18 mouse cellular contexts compared by ENCODE assay signal in genomic region chr4:44246285-44246684, GRCm38 (mm10). TPM values are rescaled to one million over a fixed set of nuclear protein-coding genes. Genes with fewer than 3 reads are reported as not detected.
DNase-seq lines count a peak whose midpoint lies in the region; ATAC-seq and TF ChIP-seq lines count a peak whose summit lies in the region.
"Had no signal": no experiment of that assay in that cellular context is flagged by ENCODE, and none has a peak within 500 bp of the region (broad histone marks: within the 10 kb centered on the region; RNA-seq: fewer than 3 reads in every experiment).

No protein-coding gene starts in this region.

- no peaks in the 10 kb centered on the region for H3K9me3 ChIP-seq in hindbrain, embryonic 12.5 days (replicated peaks)
- no peaks in the 10 kb centered on the region for H3K9me3 ChIP-seq in hindbrain, embryonic 14.5 days (ENCODE audit: control insufficient read depth, low read length)
- no peaks in the 10 kb centered on the region for H3K9me3 ChIP-seq in liver, embryonic 13.5 days (replicated peaks)
- H3K9me3 ChIP-seq in stomach, embryonic 15.5 days, result no peaks in the 10 kb centered on the region
- H3K9me3 ChIP-seq in stomach, postnatal 0 days (ENCODE audit: control insufficient read depth, low read length), result no peaks in the 10 kb centered on the region
- H3K9me3 ChIP-seq: embryonic facial prominence, embryonic 12.5 days; forebrain, embryonic 15.5 days; heart, embryonic 10.5 days had no signal

- H3K4me3 ChIP-seq in hindbrain, embryonic 12.5 days, result no peak overlapping the region
- no peak overlapping the region for H3K4me3 ChIP-seq in hindbrain, embryonic 14.5 days (replicated peaks; ENCODE audit: low read length)
- no peak overlapping the region for H3K4me3 ChIP-seq in liver, embryonic 13.5 days (replicated peaks)
- H3K4me3 ChIP-seq in stomach, embryonic 15.5 days (replicated peaks), result no peak overlapping the region
- no peak overlapping the region for H3K4me3 ChIP-seq in stomach, postnatal 0 days (ENCODE audit: low read depth, low read length)
- H3K4me3 ChIP-seq: embryonic facial prominence, embryonic 12.5 days; forebrain, embryonic 15.5 days; heart, embryonic 10.5 days had no signal

- intact Hi-C loops in left cerebral cortex, postnatal 10 days (cut with DNase I), result loop anchor here (5.0 kb wide), 1 partner anchor 41 kb away; no protein-coding TSS in a partner anchor

- 0 out of 2 replicates have a peak, but pooled peaks cover 2% of the 10 kb centered on the region for H3K27me3 ChIP-seq in hindbrain, embryonic 12.5 days
- H3K27me3 ChIP-seq in hindbrain, embryonic 14.5 days (ENCODE audit: control insufficient read depth, insufficient read depth, low read length), result no peaks in the 10 kb centered on the region
- peaks cover 35% of the 10 kb centered on the region for H3K27me3 ChIP-seq in liver, embryonic 13.5 days
- H3K27me3 ChIP-seq in stomach, embryonic 15.5 days (replicated peaks), result no peaks in the 10 kb centered on the region
- H3K27me3 ChIP-seq in stomach, postnatal 0 days (ENCODE audit: control insufficient read depth, insufficient read depth, low read length), result no peaks in the 10 kb centered on the region
- H3K27me3 ChIP-seq: forebrain, embryonic 15.5 days had no signal

- H3K4me1 ChIP-seq in hindbrain, embryonic 12.5 days, result peaks cover 31% of the 10 kb centered on the region
- peaks cover 10% of the 10 kb centered on the region; the same call in 1 of the 2 replicates for H3K4me1 ChIP-seq in hindbrain, embryonic 14.5 days (replicated peaks; ENCODE audit: control insufficient read depth, insufficient read depth, low read length)
- peaks cover 17% of the 10 kb centered on the region for H3K4me1 ChIP-seq in liver, embryonic 13.5 days (replicated peaks)
- 0 out of 2 replicates have a peak, but pooled peaks cover 6% of the 10 kb centered on the region for H3K4me1 ChIP-seq in stomach, embryonic 15.5 days
- H3K4me1 ChIP-seq in stomach, postnatal 0 days (replicated peaks; ENCODE audit: control insufficient read depth, insufficient read depth), result no peaks in the 10 kb centered on the region

- TF ChIP-seq EP300 in stomach, postnatal 0 days (optimal IDR thresholded peaks at IDR 0.05), result no peak

- 86% methylated on average over 4 of the region's 4 CpGs for WGBS in hindbrain, embryonic 12.5 days
- 91% methylated on average over 4 of the region's 4 CpGs for WGBS in hindbrain, embryonic 14.5 days
- 58% methylated on average over 4 of the region's 4 CpGs for WGBS in liver, embryonic 13.5 days (ENCODE audit: insufficient replicate concordance)
- 79% methylated on average over 4 of the region's 4 CpGs for WGBS in stomach, embryonic 15.5 days
- WGBS in stomach, postnatal 0 days, result 79% methylated on average over 4 of the region's 4 CpGs

- H3K27ac ChIP-seq in hindbrain, embryonic 12.5 days, result 0 out of 2 replicates have a peak overlapping the region, but pooled peaks have one; percentile 9
- no peak overlapping the region; the same call in 1 of the 2 replicates for H3K27ac ChIP-seq in hindbrain, embryonic 14.5 days
- no peak overlapping the region for H3K27ac ChIP-seq in liver, embryonic 13.5 days
- H3K27ac ChIP-seq in stomach, embryonic 15.5 days, result no peak overlapping the region
- no peak overlapping the region for H3K27ac ChIP-seq in stomach, postnatal 0 days (replicated peaks)
- H3K27ac ChIP-seq: embryonic facial prominence, embryonic 12.5 days; heart, embryonic 10.5 days had no signal

- H3K9ac ChIP-seq in hindbrain, embryonic 12.5 days, result no peak overlapping the region
- H3K9ac ChIP-seq in hindbrain, embryonic 14.5 days, result no peak overlapping the region
- H3K9ac ChIP-seq in liver, embryonic 13.5 days, result no peak overlapping the region
- H3K9ac ChIP-seq in stomach, embryonic 15.5 days, result no peak overlapping the region
- H3K9ac ChIP-seq in stomach, postnatal 0 days (ENCODE audit: low read length), result no peak overlapping the region
- H3K9ac ChIP-seq: embryonic facial prominence, embryonic 12.5 days; forebrain, embryonic 15.5 days had no signal

- H3K36me3 ChIP-seq in hindbrain, embryonic 12.5 days, result no peaks in the 10 kb centered on the region
- no peaks in the 10 kb centered on the region for H3K36me3 ChIP-seq in hindbrain, embryonic 14.5 days (replicated peaks; ENCODE audit: control insufficient read depth, insufficient read depth)
- no peaks in the 10 kb centered on the region for H3K36me3 ChIP-seq in liver, embryonic 13.5 days
- no peaks in the 10 kb centered on the region for H3K36me3 ChIP-seq in stomach, embryonic 15.5 days
- no peaks in the 10 kb centered on the region for H3K36me3 ChIP-seq in stomach, postnatal 0 days (ENCODE audit: control insufficient read depth, insufficient read depth, low read length)
- H3K36me3 ChIP-seq: embryonic facial prominence, embryonic 12.5 days; forebrain, embryonic 15.5 days; heart, embryonic 10.5 days had no signal

- TF ChIP-seq CTCF in stomach, postnatal 0 days (IDR thresholded peaks at IDR 0.05; ENCODE audit: low read depth), result no peak

- DNase-seq in hindbrain, embryonic 14.5 days (ENCODE audit: low spot score), result no peak
- no peak for DNase-seq in liver, embryonic 13.5 days
- no peak for DNase-seq in liver
- no peak for DNase-seq in stomach, postnatal 0 days (ENCODE audit: low spot score)
- DNase-seq in left cerebral cortex, postnatal 10 days (ENCODE audit: extremely low spot score in 1 of 2, low spot score in 2 of 2), result no peak
- no peak for DNase-seq in frontal cortex, postnatal 36 days (ENCODE audit: low spot score in 2 of 2)
- DNase-seq: adrenal gland, postnatal 14 days; cerebellum, adult 11-12 months; cerebellum, adult 9-10 months; cerebellum, postnatal 25 days; gastrocnemius, postnatal 10 days; heart, adult 18-20 months; heart, postnatal 10 days had no signal

- ATAC-seq in hindbrain, embryonic 12.5 days (ENCODE audit: low FRiP score), result no peak
- no peak for ATAC-seq in hindbrain, embryonic 14.5 days (ENCODE audit: low FRiP score)
- peak; percentile 67 for ATAC-seq in liver, embryonic 13.5 days (ENCODE audit: low read depth)
- peak; percentile 27; the same call in 1 of the 2 replicates for ATAC-seq in stomach, embryonic 15.5 days (ENCODE audit: insufficient read depth, low FRiP score, low read depth)
- no peak for ATAC-seq in stomach, postnatal 0 days (ENCODE audit: low FRiP score, low TSS enrichment)

- no peak overlapping the region for H3K4me2 ChIP-seq in hindbrain, embryonic 12.5 days (replicated peaks)
- no peak overlapping the region for H3K4me2 ChIP-seq in hindbrain, embryonic 14.5 days (replicated peaks)
- no peak overlapping the region for H3K4me2 ChIP-seq in liver, embryonic 13.5 days
- H3K4me2 ChIP-seq in stomach, embryonic 15.5 days, result no peak overlapping the region
- H3K4me2 ChIP-seq in stomach, postnatal 0 days (replicated peaks; ENCODE audit: low read depth), result no peak overlapping the region

RNA-seq across cellular contexts. Expression of gene Rnf38, which starts 12.7 kb away (rescaled TPM):
- polyA plus RNA-seq in hindbrain, embryonic 12.5 days (2016; fragmentation: Nextera tagmentation; extraction: Ambion mirVana), result 59.6 and 62.7 TPM in 2 replicates
- polyA plus RNA-seq in hindbrain, embryonic 14.5 days (2014; fragmentation: Nextera tagmentation; extraction: Ambion mirVana), result 46.6 and 48.2 TPM in 2 replicates
- polyA plus RNA-seq in liver, embryonic 13.5 days (2015; fragmentation: Nextera tagmentation; extraction: Ambion mirVana), result 9.1 and 11.5 TPM in 2 replicates
- polyA plus RNA-seq in stomach, embryonic 15.5 days (2015; fragmentation: Nextera tagmentation; extraction: Ambion mirVana), result 16.1 and 19.4 TPM in 2 replicates
- polyA plus RNA-seq in stomach, postnatal 0 days (2015; fragmentation: Nextera tagmentation; extraction: Ambion mirVana), result 6.3 and 7.9 TPM in 2 replicates
- 10 to 100 TPM; 64.9 to 80.8 TPM for total RNA-seq in left cerebral cortex, postnatal 10 days (2021)

RNA-seq across cellular contexts. Expression of gene Melk, which starts 54.4 kb away (rescaled TPM):
- 32.0 and 33.7 TPM in 2 replicates for polyA plus RNA-seq in hindbrain, embryonic 12.5 days (2016; fragmentation: Nextera tagmentation; extraction: Ambion mirVana)
- polyA plus RNA-seq in hindbrain, embryonic 14.5 days (2014; fragmentation: Nextera tagmentation; extraction: Ambion mirVana), result 5.7 and 7.7 TPM in 2 replicates
- polyA plus RNA-seq in liver, embryonic 13.5 days (2015; fragmentation: Nextera tagmentation; extraction: Ambion mirVana), result 25.3 and 29.2 TPM in 2 replicates
- polyA plus RNA-seq in stomach, embryonic 15.5 days (2015; fragmentation: Nextera tagmentation; extraction: Ambion mirVana), result 37.2 and 42.3 TPM in 2 replicates
- polyA plus RNA-seq in stomach, postnatal 0 days (2015; fragmentation: Nextera tagmentation; extraction: Ambion mirVana), result 9.5 and 11.0 TPM in 2 replicates
- total RNA-seq in left cerebral cortex, postnatal 10 days (2021), result 1 to 10 TPM; 1.4 to 1.8 TPM

Comparison
In these comparisons a context has a peak if more than half of its experiments do, and no peak if none do; other contexts are left out.
1. ATAC-seq: peak in liver, embryonic 13.5 days (single experiment) and stomach, embryonic 15.5 days (single experiment); none in hindbrain, embryonic 12.5 days (single experiment), hindbrain, embryonic 14.5 days (single experiment) and stomach, postnatal 0 days (single experiment).